Mouse (Mus musculus) ovary, adult 2 months (tissue): Measurements from ENCODE around the gene Cybrd1. TPM values are rescaled to one million over a fixed set of nuclear protein-coding genes. Genes with fewer than 3 reads are reported as not detected.

Source experiments
- polyA plus RNA-seq: library from polyadenylated mRNA; depleted of rRNA; stranded (reverse); fragments of >200 nt; gene quantifications from 2 replicates; pipeline ENCODE4 v1.2.3, GENCODE M21; 2012; rRNA removed

Cybrd1 gene
- polyA plus RNA-seq, result 5.1 and 7.3 TPM in 2 replicates

DNA sequence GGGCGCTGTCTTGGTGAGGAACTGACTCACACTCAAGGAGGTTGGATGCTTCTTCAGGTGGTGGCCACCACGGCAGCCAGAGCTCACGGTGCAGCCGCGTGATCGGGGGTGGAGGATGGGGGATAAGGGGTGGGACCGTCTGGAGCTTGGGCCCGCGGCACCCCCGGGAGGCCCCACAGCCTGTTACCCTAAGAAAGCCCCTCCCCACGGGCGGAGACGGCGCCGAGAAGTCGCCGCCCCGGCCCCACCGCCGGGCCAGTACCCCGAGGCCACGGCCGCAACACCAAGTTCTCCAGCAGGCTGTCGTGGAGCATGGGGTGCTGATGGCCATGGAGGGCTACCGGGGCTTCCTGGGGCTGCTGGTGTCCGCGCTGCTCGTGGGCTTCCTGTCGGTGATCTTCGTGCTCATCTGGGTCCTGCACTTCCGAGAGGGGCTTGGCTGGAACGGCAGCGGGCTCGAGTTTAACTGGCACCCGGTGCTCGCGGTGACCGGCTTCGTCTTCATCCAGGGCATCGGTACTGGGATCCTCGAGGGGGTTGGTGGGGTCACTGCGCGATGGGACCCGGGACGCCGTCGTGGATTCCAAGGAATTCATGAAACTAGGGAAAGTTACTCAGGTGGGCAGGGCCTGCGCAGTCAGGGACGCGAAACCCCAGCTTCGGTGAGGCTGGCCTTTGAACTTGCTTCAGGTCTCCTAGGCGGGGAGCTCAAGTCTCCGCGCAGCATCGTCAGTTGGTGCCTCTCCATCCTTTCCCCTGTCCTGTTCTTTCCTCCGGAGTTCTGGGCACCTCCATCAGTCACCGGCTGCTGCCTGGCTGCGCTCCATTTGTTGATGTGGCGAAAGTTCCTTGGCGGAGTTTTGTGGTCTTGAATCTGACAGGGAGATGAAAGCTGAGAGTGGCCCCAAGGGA, at the start of gene Cybrd1:
Cybrd1 (plus strand) TSS at position 127 of the 912 bp plus-strand sequence.

Other genes with a start within 250 kb of the Cybrd1 start
- gene Dcaf17, start 62.6 kb upstream of the Cybrd1 start, polyA plus RNA-seq, result 3.5 and 4.1 TPM in 2 replicates
- gene Mettl8, start 62.3 kb upstream of the Cybrd1 start, polyA plus RNA-seq, result 3.3 and 3.6 TPM in 2 replicates
- 8.2 and 10.3 TPM in 2 replicates for gene Dync1i2, start 93.8 kb downstream of the Cybrd1 start, polyA plus RNA-seq
- gene Slc25a12, start 249.8 kb downstream of the Cybrd1 start, polyA plus RNA-seq, result 37.0 and 40.8 TPM in 2 replicates